Mouse (Mus musculus): ENCODE data around the gene Tbc1d10c.

DNA sequence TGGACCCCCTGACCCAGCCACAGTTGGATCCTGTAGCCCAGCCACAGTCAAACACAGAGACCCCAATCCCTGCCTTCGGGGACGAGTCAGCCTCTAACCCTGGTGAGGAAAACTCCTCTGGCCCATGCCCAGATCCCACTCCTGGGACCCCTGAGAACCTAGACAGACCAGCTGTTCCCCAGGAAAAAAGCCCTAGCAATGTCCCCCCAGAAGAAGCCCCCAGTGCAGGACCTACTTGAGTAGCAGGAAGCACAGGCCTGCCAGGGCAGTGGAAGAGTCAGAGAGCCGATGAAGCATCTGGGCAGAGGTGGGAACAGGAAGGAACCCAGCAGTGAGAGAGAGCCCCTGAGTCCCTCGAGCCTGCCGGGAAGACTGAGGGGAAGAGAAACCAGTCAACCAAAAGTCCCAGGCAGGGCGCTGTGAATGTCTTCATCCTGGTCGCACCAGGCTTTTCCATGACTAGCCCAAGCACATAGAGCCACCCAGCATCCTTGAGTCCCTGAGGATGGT is 47.3 kb downstream of the Tbc1d10c start, which contains the start of gene Cabp4:
- TF ChIP-seq CTCF (IDR thresholded peaks at IDR 0.05; ENCODE audit: extremely low read depth, insufficient read depth, insufficient read length, insufficient replicate concordance) (no peak), POLR2A (IDR thresholded peaks at IDR 0.05; ENCODE audit: low read depth, low read length) (no peak)
